Mouse (Mus musculus): ENCODE results near the gene Shox2. TPM values are rescaled to one million over a fixed set of nuclear protein-coding genes. Genes with fewer than 3 reads are reported as not detected.
A peak's percentile ranks its signal among the peaks of the same experiment; 100 is the strongest.

The Shox2 gene
- polyA plus RNA-seq (2014; fragmentation: Nextera tagmentation; extraction: Ambion mirVana) = 17.8 and 18.6 TPM in 2 replicates

DNA sequence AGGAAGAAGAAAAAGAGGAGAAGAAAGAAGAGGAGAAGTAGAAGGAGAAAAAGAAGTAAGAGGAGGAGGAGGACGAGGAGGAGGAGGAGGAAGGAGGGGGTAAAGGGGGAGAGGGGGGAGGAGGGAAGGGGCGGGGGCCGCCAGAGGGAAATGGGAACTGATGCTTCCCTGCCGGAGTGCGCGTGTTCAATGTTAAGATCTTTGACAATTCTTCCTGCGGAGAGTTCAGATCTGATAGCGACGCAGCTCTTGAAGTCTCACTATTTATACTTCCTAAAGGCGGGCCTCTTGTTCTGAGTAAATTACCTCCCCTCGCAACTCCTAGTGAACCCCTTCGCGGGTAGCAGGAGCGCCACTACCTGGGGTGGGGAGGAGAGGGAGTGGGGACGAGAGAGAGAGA lies at the start of gene Shox2:
Shox2 (minus strand) TSS at position 66 of the 400 bp plus-strand sequence.
- ATAC-seq (ENCODE audit: low read depth) = no peak
- peak within 1 kb of the TSS; percentile 79 for H3K9ac ChIP-seq (ENCODE audit: low read depth, low read length)
- no peaks in the 10 kb centered on the region for H3K36me3 ChIP-seq (ENCODE audit: control insufficient read depth, insufficient read depth, low read length)
- H3K4me3 ChIP-seq (ENCODE audit: low read depth, low read length) = peak within 1 kb of the TSS; percentile 65
- peaks cover 69% of the 10 kb centered on the region for H3K27me3 ChIP-seq (replicated peaks; ENCODE audit: control insufficient read depth, insufficient read depth, low read length)
- H3K4me1 ChIP-seq (ENCODE audit: control insufficient read depth, insufficient read depth, low read length) = peaks cover 9% of the 10 kb centered on the region; the same call in 1 of the 2 replicates
- peak; percentile 82 for DNase-seq (ENCODE audit: low spot score)
- H3K9me3 ChIP-seq (ENCODE audit: control insufficient read depth, low read length) = no peaks in the 10 kb centered on the region
- peak within 1 kb of the TSS; percentile 85 for H3K4me2 ChIP-seq (ENCODE audit: low read depth, low read length)
- WGBS = 0% methylated on average over 14 of the region's 15 CpGs
- peak within 1 kb of the TSS; percentile 83 for H3K27ac ChIP-seq (replicated peaks; ENCODE audit: low read depth, low read length)

DNA sequence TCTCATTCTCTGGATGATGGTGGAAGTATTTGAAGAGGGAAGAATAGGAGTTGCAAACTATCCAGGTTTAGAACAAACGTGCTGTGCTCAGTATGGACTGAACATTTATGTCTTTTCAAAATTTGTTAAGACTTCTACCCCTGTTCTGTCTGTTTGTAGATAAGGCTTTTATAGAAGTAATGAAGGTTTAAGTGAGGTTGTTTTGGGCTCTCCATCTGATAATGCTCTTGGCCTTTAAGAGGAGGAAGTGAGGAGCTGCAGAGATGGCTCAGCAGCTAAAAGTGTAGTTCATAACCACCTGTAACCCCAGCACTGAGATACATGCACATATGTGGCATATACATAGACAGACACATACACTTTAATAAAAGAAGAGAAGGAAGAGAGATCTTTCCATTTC lies 15.2 kb upstream of the Shox2 start:
- H3K9me3 ChIP-seq (ENCODE audit: control insufficient read depth, low read length) = 0 out of 2 replicates have a peak, but pooled peaks cover under 1% of the 10 kb centered on the region
- H3K9ac ChIP-seq (ENCODE audit: low read depth, low read length) = no peak overlapping the region
- no peaks in the 10 kb centered on the region for H3K27me3 ChIP-seq (replicated peaks; ENCODE audit: control insufficient read depth, insufficient read depth, low read length)
- no peak overlapping the region for H3K27ac ChIP-seq (replicated peaks; ENCODE audit: low read depth, low read length)
- 92% methylated on average over 1 of the region's 1 CpGs for WGBS
- no peaks in the 10 kb centered on the region for H3K4me1 ChIP-seq (ENCODE audit: control insufficient read depth, insufficient read depth, low read length)
- H3K4me2 ChIP-seq (ENCODE audit: low read depth, low read length) = no peak overlapping the region
- no peak overlapping the region for H3K4me3 ChIP-seq (ENCODE audit: low read depth, low read length)
- peaks cover 32% of the 10 kb centered on the region for H3K36me3 ChIP-seq (ENCODE audit: control insufficient read depth, insufficient read depth, low read length)
- no peak for ATAC-seq (ENCODE audit: low read depth)
- no peak for DNase-seq (ENCODE audit: low spot score)

DNA sequence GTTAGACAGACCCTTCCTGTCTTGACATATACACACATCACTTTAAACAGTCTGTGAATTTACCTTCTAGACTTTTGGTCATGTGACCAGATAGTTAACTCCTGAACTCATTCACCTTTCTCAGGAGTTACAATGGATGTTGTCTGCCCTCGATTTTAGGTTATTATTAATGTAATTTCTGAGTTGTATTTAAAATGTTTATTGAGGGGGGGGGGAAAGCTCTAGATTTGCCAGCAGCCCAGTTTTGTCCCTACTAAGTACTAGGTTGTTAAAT lies 4.7 kb upstream of the Shox2 start:
- Histone ChIP-seq H3K4me1 (ENCODE audit: control insufficient read depth, insufficient read depth, low read length) (peaks cover 4% of the 10 kb centered on the region; the same call in 1 of the 2 replicates), H3K27me3 (replicated peaks; ENCODE audit: control insufficient read depth, insufficient read depth, low read length) (peaks cover 26% of the 10 kb centered on the region), H3K36me3 (ENCODE audit: control insufficient read depth, insufficient read depth, low read length) (no peaks in the 10 kb centered on the region), H3K4me3 (ENCODE audit: low read depth, low read length) (peak overlapping the region; percentile 82), H3K4me2 (ENCODE audit: low read depth, low read length) (peak overlapping the region; percentile 82), H3K27ac (replicated peaks; ENCODE audit: low read depth, low read length) (0 out of 2 replicates have a peak overlapping the region, but pooled peaks have one; percentile 68), H3K9me3 (ENCODE audit: control insufficient read depth, low read length) (no peaks in the 10 kb centered on the region), H3K9ac (ENCODE audit: low read depth, low read length) (peak overlapping the region; percentile 88)
- ATAC-seq (ENCODE audit: low read depth) (no peak), DNase-seq (ENCODE audit: low spot score) (no peak)
- WGBS = 10% methylated on average over 1 of the region's 1 CpGs

DNA sequence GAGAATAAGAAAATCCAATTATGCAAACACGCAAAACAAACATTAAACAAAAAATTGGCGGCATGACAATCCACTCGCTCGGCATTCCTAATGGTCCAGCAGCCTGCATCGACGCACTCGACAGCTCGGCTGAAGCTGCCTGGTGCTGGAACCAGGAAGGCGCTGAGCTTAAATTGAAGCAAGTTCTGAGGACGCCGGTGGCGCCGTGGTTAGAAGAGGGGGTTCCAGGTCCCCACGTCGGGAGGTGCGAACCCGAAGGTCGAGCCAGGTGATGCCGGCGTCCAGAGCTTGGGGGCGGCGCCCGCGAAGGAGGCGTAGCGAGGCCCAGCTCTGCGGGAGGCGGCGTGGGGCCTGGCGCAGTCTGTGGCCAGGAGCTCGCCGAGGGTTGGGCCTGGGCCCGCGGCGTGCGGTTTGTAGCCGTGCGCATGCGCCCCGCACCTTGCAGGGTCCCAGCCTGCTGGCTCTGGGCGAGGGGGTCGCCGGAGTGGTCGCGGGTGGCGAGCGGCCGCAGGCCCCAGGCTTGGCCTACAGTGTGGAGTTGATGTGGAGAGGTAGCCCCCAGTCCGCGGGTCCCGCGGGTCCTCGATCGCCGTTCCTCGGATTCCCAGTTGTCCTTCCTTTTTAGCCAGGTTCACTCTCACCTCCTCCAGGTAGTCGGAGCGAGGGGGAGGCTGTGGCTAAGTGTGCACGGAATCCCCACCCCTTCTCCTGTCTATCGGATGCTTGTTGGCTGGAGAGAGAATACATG lies 4.1 kb upstream of the Shox2 start:
- no peaks in the 10 kb centered on the region for H3K9me3 ChIP-seq (ENCODE audit: control insufficient read depth, low read length)
- peaks cover 32% of the 10 kb centered on the region for H3K27me3 ChIP-seq (replicated peaks; ENCODE audit: control insufficient read depth, insufficient read depth, low read length)
- H3K4me3 ChIP-seq (ENCODE audit: low read depth, low read length) = peak overlapping the region; percentile 82
- WGBS = under 1% methylated on average over 36 of the region's 60 CpGs
- ATAC-seq (ENCODE audit: low read depth) (peak; percentile 95), DNase-seq (ENCODE audit: low spot score) (peak; percentile 95)
- H3K36me3 ChIP-seq (ENCODE audit: control insufficient read depth, insufficient read depth, low read length) = no peaks in the 10 kb centered on the region
- H3K27ac ChIP-seq (replicated peaks; ENCODE audit: low read depth, low read length) = peak overlapping the region; percentile 68
- H3K9ac ChIP-seq (ENCODE audit: low read depth, low read length) = peak overlapping the region; percentile 88
- H3K4me2 ChIP-seq (ENCODE audit: low read depth, low read length) = peak overlapping the region; percentile 82
- H3K4me1 ChIP-seq (ENCODE audit: control insufficient read depth, insufficient read depth, low read length) = peaks cover 4% of the 10 kb centered on the region; the same call in 1 of the 2 replicates

DNA sequence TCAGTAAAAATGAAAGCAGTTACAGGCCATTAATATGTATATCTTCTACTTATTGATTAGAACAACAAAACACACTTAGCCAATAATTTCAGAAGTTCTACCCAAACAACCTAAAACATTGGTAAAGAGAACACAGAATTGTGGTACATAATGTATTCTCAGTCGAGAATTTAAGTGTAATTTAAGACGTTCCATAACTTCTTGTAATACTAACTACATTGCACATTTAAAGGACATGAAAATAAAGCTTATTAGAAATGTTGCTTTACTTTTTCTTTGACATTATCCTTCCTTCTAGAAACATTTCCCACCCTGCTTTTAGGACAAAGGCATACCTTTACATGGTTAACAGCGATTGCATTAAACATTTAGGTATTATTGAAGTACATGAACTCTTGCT lies 1.9 kb upstream of the Shox2 start:
- Histone ChIP-seq H3K36me3 (ENCODE audit: control insufficient read depth, insufficient read depth, low read length) (no peaks in the 10 kb centered on the region), H3K9ac (ENCODE audit: low read depth, low read length) (no peak overlapping the region), H3K27me3 (replicated peaks; ENCODE audit: control insufficient read depth, insufficient read depth, low read length) (peaks cover 52% of the 10 kb centered on the region), H3K4me2 (ENCODE audit: low read depth, low read length) (no peak overlapping the region), H3K4me3 (ENCODE audit: low read depth, low read length) (0 out of 2 replicates have a peak overlapping the region, but pooled peaks have one; percentile 3), H3K27ac (replicated peaks; ENCODE audit: low read depth, low read length) (no peak overlapping the region), H3K9me3 (ENCODE audit: control insufficient read depth, low read length) (no peaks in the 10 kb centered on the region), H3K4me1 (ENCODE audit: control insufficient read depth, insufficient read depth, low read length) (peaks cover 10% of the 10 kb centered on the region; the same call in 1 of the 2 replicates)
- 18% methylated on average over 3 of the region's 3 CpGs for WGBS
- ATAC-seq (ENCODE audit: low read depth) = no peak
- no peak for DNase-seq (ENCODE audit: low spot score)

DNA sequence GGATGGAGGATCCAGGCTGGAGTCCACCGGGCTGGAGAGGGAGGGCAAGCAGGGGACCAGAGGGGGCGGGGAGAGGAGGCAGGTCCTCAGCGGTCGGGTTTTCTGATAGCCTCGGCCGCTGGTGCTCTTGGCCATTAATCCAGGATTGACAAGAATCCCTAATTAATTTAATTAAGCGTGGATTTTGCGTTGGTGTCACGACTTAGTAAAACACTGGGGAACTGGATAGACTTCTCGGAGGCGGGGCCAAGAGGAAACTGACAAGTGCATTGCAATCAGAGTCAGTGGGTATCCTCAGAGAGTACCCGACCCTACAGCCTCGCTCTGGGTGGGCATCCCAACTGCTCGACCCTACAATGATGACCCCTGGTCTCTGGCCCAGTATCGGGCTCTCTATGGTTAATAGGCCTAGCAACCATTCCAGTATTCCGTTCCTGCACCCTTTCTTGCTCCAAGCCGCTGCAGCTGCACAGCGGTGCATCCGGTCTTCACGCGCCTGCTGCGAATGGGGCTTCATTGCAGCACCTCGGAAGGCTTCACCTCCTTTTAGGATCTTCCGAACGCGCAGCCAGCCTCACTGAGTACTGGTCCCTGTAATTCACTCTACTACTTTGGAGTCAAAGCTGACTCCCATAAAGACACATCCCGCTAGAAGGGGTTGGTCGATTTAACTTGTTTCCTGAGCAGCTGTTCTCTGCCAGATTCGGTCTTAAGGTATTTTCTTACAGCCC lies 775 bp upstream of the Shox2 start:
- H3K36me3 ChIP-seq (ENCODE audit: control insufficient read depth, insufficient read depth, low read length) = no peaks in the 10 kb centered on the region
- peak overlapping the region; percentile 38 for H3K9ac ChIP-seq (ENCODE audit: low read depth, low read length)
- no peaks in the 10 kb centered on the region for H3K9me3 ChIP-seq (ENCODE audit: control insufficient read depth, low read length)
- under 1% methylated on average over 29 of the region's 29 CpGs for WGBS
- H3K4me2 ChIP-seq (ENCODE audit: low read depth, low read length) = peak overlapping the region; percentile 85
- peak overlapping the region; percentile 56; the same call in 1 of the 2 replicates for H3K27ac ChIP-seq (replicated peaks; ENCODE audit: low read depth, low read length)
- DNase-seq (ENCODE audit: low spot score) (peak; percentile 66), ATAC-seq (ENCODE audit: low read depth) (no peak)
- H3K4me3 ChIP-seq (ENCODE audit: low read depth, low read length) = peak overlapping the region; percentile 65
- H3K27me3 ChIP-seq (replicated peaks; ENCODE audit: control insufficient read depth, insufficient read depth, low read length) = peaks cover 63% of the 10 kb centered on the region
- peaks cover 10% of the 10 kb centered on the region; the same call in 1 of the 2 replicates for H3K4me1 ChIP-seq (ENCODE audit: control insufficient read depth, insufficient read depth, low read length)

DNA sequence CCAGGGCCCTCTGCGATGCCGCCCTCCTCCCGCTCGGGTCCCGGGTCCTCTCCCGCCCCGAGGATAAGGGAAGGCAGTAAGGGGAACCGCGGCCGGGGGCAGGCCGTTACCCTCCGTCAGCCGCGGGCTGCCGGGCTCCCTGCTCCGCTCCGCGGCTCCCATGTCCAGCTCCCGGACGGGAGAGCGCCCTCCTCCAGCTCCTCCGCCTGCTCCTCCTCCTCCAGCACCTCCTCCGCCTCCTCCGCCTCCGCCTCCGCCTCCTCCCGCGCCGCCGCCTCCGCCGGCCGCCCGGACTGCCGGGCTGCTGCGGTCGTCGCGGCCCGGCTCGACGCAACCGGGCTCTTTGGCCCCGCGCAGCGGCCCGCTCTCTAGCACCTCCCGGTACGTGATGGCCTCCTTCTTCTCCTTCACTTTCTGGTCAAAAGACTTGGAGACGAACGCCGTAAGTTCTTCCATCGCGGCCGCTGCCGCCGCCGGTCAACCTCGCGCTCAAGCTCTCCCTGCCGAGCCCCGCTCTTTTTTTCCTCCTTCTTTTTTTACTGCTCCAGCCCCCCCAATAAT lies 390 bp downstream of the Shox2 start, which contains the start of gene Rsrc1:
Rsrc1 (plus strand) TSS at position 290 of the 561 bp plus-strand sequence.
- WGBS = under 1% methylated on average over 26 of the region's 62 CpGs

More for the DNA sequence above, 390 bp downstream of the Shox2 start, which contains the start of gene Rsrc1:
- Histone ChIP-seq H3K4me2 (ENCODE audit: low read depth, low read length) (peak within 1 kb of the TSS; percentile 85), H3K9ac (ENCODE audit: low read depth, low read length) (peak within 1 kb of the TSS; percentile 79), H3K27ac (replicated peaks; ENCODE audit: low read depth, low read length) (peak within 1 kb of the TSS; percentile 83), H3K4me3 (ENCODE audit: low read depth, low read length) (peak within 1 kb of the TSS; percentile 65), H3K36me3 (ENCODE audit: control insufficient read depth, insufficient read depth, low read length) (no peaks in the 10 kb centered on the region), H3K4me1 (ENCODE audit: control insufficient read depth, insufficient read depth, low read length) (0 out of 2 replicates have a peak, but pooled peaks cover 6% of the 10 kb centered on the region), H3K27me3 (replicated peaks; ENCODE audit: control insufficient read depth, insufficient read depth, low read length) (peaks cover 73% of the 10 kb centered on the region), H3K9me3 (ENCODE audit: control insufficient read depth, low read length) (no peaks in the 10 kb centered on the region)
- DNase-seq (ENCODE audit: low spot score) = peak; percentile 72
- peak; percentile 30; the same call in 1 of the 2 replicates for ATAC-seq (ENCODE audit: low read depth)
